Mouse (Mus musculus): ENCODE measurements at regions not wholly inside any gene's neighbourhood (a gene's known extent, or its start where the extent isn't known, plus 50 kb on each side); places are given as distances from the start of the nearest gene placed in this dataset.

GRCm38 (mm10) chr4:131435222-131435621, 402.9 kb downstream of the Ptpru start:
- TF ChIP-seq CTCF (IDR thresholded peaks at IDR 0.05; ENCODE audit: control insufficient read depth, insufficient read depth, insufficient replicate concordance, low read depth, low read length), result no peak
- no peak for TF ChIP-seq POLR2A (IDR thresholded peaks at IDR 0.05; ENCODE audit: control insufficient read depth, low read depth, low read length)

Data from testis, adult 2 months (tissue).